Mouse (Mus musculus) cerebellum, adult 2 months (tissue): ENCODE results near the gene U2af1l4. TPM values are rescaled to one million over a fixed set of nuclear protein-coding genes. Genes with fewer than 3 reads are reported as not detected.

Experiments
- DNase-seq, 2 experiments: peaks; one replicate each; pipeline ENCODE4 v3.0.0; 2021
- H3K27ac ChIP-seq: fragments of 200-500 bp; 2 replicates; pipeline ENCODE4 v1.5.1; 2012; ENCODE audit warnings: low read length, control low read depth, inconsistent platforms; ENCODE audit not compliant: insufficient read depth
- H3K27me3 ChIP-seq: fragments of 200-500 bp; 2 replicates; pipeline ENCODE4 v1.6.1; 2012; ENCODE audit warnings: inconsistent platforms, mild to moderate bottlenecking, low read length, moderate library complexity; ENCODE audit not compliant: control insufficient read depth, insufficient read depth
- H3K4me1 ChIP-seq: fragments of 200-500 bp; 2 replicates; pipeline ENCODE4 v1.6.1; 2011; ENCODE audit warnings: low read length; ENCODE audit not compliant: control insufficient read depth, insufficient read depth
- H3K4me3 ChIP-seq: fragments of 200-500 bp; replicated peaks from 2 replicates; pipeline ENCODE3; 2011; ENCODE audit warnings: mild to moderate bottlenecking, low read depth, low read length, control low read depth; ENCODE audit not compliant: insufficient read depth
- CTCF ChIP-seq: fragments of 200-500 bp; IDR thresholded peaks from 2 replicates; pipeline ENCODE4 v1.5.1; 2011; ENCODE audit warnings: low read depth, mild to moderate bottlenecking, control low read depth, low read length, moderate library complexity, borderline replicate concordance; ENCODE audit not compliant: insufficient read depth
- POLR2A ChIP-seq: fragments of 200-500 bp; IDR thresholded peaks from 2 replicates; pipeline ENCODE4 v1.6.1; 2011; ENCODE audit warnings: low read length, control low read depth, borderline replicate concordance; ENCODE audit not compliant: insufficient read depth
- WGBS: fragments of 180-500 bp; shearing (Covaris S2); methylation state at CpG from one replicate; pipeline ENCODE4 v1.1.7; 2018; 5-methylcytosine and 5-hydroxymethylcytosine counted together
- polyA plus RNA-seq: library from polyadenylated mRNA; depleted of rRNA; stranded (reverse); fragments of >200 nt; gene quantifications from 2 replicates; pipeline ENCODE4 v1.2.3, GENCODE M21; 2012

Gene U2af1l4
- polyA plus RNA-seq, 1 experiment = 117 TPM

GRCm38 (mm10) chr7:30584339-30584738 is 21.2 kb downstream of the U2af1l4 start:
- no peak for DNase-seq
- no peak overlapping the region for H3K27ac ChIP-seq
- 93% methylated on average over 10 of the region's 10 CpGs for WGBS
- peaks cover 7% of the 10 kb centered on the region; the same call in 1 of the 2 replicates for H3K4me1 ChIP-seq
- TF ChIP-seq POLR2A = no peak
- no peak for TF ChIP-seq CTCF
- no peaks in the 10 kb centered on the region for H3K27me3 ChIP-seq
- H3K4me3 ChIP-seq = no peak overlapping the region

GRCm38 (mm10) chr7:30585170-30585569 is 22.1 kb downstream of the U2af1l4 start:
- DNase-seq = no peak
- 95% methylated on average over 7 of the region's 7 CpGs for WGBS
- Histone ChIP-seq H3K4me1 (peaks cover 7% of the 10 kb centered on the region; the same call in 1 of the 2 replicates), H3K27me3 (no peaks in the 10 kb centered on the region), H3K27ac (no peak overlapping the region), H3K4me3 (no peak overlapping the region)
- TF ChIP-seq CTCF = no peak
- no peak for TF ChIP-seq POLR2A

GRCm38 (mm10) chr7:30586455-30587020 is 23.4 kb downstream of the U2af1l4 start:
- WGBS = 60% methylated on average over 28 of the region's 28 CpGs
- TF ChIP-seq POLR2A (no peak), CTCF (no peak)

GRCm38 (mm10) chr7:30587842-30588667 is 25.0 kb downstream of the U2af1l4 start:
- H3K27ac ChIP-seq = peak overlapping the region; percentile 83
- peak in 1 of 2 experiments; percentile 80 for DNase-seq
- H3K27me3 ChIP-seq = no peaks in the 10 kb centered on the region
- H3K4me3 ChIP-seq = peak overlapping the region; percentile 62
- TF ChIP-seq CTCF = no peak
- TF ChIP-seq POLR2A = no peak
- WGBS = under 1% methylated on average over 67 of the region's 67 CpGs
- H3K4me1 ChIP-seq = peaks cover 7% of the 10 kb centered on the region; the same call in 1 of the 2 replicates

More at GRCm38 (mm10) chr7:30586455-30587020, 23.4 kb downstream of the U2af1l4 start:
- no peak for DNase-seq
- Histone ChIP-seq H3K4me3 (no peak overlapping the region), H3K27ac (no peak overlapping the region), H3K27me3 (no peaks in the 10 kb centered on the region), H3K4me1 (peaks cover 7% of the 10 kb centered on the region; the same call in 1 of the 2 replicates)

- TF ChIP-seq CTCF (no peak; the same call in 1 of the 2 replicates), POLR2A (peak; percentile 39; the same call in 1 of the 2 replicates)
- H3K4me1 ChIP-seq = peaks cover 7% of the 10 kb centered on the region; the same call in 1 of the 2 replicates
- WGBS = under 1% methylated on average over 62 of the region's 68 CpGs
- DNase-seq = peak; percentile 97 to 99
- no peaks in the 10 kb centered on the region for H3K27me3 ChIP-seq
- H3K4me3 ChIP-seq = peak within 1 kb of the TSS; percentile 69
- peak within 1 kb of the TSS; percentile 83 for H3K27ac ChIP-seq
These were observed 25.8 kb downstream of the U2af1l4 start, which contains the start of gene Kmt2b for GRCm38 (mm10) chr7:30588676-30589434. TSS of gene Kmt2b (minus strand) at chr7:30588726.

GRCm38 (mm10) chr7:30589435-30590301 is 26.6 kb downstream of the U2af1l4 start:
- TF ChIP-seq CTCF (peak; percentile 89), POLR2A (no peak)
- WGBS = 20% methylated on average over 40 of the region's 40 CpGs
- DNase-seq = peak; percentile 75 to 86
- H3K27ac ChIP-seq = peak overlapping the region; percentile 44; the same call in 1 of the 2 replicates
- peak overlapping the region; percentile 69 for H3K4me3 ChIP-seq
- H3K4me1 ChIP-seq = peaks cover 7% of the 10 kb centered on the region; the same call in 1 of the 2 replicates
- H3K27me3 ChIP-seq = no peaks in the 10 kb centered on the region
